Mouse (Mus musculus) thymus, postnatal 10 days (tissue): ENCODE results near the gene Zfp622.

Experiments
- DNase-seq, 2 experiments: peaks; one replicate each; pipeline ENCODE4 v3.0.0; 2021; ENCODE audit warnings: low spot score in 2 of 2

The Zfp622 gene

DNA sequence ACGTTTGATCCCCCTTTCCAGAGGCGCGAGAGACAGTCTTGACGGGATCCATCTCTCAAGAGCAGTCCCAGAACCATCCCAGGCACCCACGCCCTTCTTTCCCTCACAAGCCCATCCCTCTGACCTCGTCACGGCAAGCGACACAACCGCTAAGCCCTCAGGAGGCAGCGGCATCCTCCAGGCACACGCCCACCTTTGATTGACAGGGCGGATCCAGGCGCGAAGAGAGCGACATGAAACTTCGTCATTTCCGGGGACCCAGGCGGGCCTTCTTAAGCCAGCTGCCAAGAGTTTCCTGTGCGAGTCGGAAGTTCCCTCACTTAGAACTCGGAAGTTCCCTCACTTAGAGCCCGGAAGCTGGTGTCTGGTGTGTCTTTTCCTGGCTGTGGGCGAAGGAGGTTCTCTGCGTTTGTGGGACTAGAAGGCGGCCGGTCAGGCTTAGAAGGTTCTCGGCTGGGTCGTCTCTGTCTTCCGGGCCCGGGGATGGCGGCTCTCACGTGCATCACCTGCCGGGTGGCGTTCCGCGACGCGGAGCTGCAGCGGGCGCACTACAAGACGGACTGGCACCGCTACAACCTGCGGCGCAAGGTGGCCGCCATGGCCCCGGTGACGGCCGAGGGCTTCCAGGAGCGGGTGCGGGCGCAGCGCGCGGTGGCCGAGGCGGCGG is at the start of gene Zfp622:
Gene Zfp622, plus strand, starts transcription at position 300 of the 667 bp plus-strand sequence.
- DNase-seq, result peak; percentile 91

DNA sequence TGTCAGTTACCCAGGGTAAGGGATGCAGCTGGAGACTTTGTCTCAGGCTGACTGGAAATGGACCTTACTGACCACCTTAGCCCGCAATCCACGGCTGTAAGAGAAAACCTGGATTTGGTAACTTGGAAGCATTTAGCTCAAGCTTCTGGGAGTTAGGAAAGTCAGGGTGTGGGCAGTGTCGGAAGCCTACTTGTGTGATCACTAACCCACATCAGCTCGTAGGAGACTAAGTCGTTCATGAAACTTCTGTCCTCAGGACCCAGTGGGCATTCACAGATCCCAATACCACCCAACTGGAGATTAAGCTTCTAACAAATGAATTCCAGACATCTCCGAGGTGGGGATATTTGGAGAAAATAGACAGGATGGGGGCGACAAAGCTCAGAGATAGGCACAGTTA is 49.8 kb upstream of the Zfp622 start:
- no peak for DNase-seq

DNA sequence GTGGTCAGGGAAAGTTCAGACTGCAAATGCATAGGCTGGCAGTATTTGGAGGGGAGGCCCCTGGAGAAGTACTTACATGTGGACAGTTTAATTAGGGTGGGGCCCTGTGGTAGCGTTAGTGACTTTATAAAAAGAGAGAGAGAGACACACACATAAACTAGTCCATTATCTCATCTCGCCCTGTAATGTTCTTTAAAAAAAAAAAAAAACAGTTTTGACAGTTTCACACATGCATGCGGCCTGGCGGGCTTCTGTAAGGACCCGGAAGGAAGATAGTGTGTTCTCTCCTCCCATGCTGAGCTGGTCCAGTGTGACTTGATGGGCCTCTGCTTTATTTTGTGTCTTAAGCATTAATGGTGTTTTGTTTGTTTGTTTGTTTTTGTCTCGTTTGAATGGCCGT is 45.7 kb upstream of the Zfp622 start:
- DNase-seq, result no peak

DNA sequence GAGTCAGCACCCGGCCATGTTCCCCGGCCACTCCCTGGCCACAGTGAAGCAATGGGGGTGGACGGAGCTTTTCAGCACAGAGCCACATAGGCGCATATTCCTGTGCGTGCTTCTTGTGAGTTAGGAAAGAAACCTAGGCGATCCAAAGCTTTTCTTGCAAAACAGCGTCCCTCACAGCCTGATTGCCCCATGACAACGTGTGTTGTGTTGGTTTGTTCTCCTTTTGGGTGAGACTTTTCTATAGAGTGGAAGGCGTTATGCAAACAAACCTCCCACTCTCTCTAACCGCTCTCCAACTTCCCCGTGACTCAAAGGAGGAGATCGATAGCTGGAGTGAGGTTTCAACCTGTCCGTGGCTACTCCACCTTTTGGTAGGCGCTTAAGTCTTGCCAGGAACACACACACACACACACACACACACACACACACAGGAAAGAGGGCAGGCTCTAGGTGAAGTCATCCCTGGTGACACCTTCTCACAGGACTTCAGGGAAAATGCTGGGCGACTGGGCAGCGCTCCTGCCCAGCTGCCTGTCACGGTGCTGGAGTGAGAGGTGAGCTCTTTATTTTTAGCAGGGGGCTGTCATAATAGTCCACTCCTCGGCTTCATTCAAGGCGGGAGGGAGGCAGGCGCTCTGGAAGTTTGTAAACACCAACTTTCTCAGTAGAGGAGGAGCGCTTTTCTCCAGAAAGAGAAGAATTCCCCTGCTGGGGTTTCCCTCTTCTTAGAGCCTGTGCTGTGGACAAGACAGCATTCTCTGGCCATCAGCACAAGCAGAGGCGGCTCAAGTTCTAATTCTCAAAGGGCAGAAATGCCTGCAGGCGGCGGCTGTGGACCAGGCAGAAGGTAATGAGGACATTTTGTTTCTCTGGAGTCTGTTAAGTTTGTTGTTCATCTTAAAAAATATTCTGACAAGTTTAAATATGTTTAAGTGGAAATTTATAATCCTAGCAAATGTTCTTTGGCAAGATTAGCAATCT is 43.5 kb upstream of the Zfp622 start:
- DNase-seq, result no peak

DNA sequence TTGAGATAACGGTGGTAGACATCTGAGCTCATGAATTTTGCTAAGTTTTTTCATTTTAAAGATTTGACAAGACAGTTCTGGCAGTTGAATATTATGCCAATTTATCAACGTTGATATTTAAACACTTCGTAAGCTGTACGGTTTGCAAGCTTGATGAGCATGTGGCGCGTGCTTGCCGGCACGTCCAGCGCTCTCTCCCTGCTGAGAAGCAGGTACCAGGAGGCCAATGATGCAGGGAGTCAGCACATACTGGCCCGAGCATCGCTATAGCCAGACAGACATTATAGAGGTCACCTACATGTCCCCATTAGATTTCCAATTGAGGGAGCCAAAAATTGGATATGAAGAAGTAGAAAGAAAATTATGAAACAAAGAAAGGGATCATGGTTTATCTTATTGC is 42.7 kb upstream of the Zfp622 start:
- no peak for DNase-seq

DNA sequence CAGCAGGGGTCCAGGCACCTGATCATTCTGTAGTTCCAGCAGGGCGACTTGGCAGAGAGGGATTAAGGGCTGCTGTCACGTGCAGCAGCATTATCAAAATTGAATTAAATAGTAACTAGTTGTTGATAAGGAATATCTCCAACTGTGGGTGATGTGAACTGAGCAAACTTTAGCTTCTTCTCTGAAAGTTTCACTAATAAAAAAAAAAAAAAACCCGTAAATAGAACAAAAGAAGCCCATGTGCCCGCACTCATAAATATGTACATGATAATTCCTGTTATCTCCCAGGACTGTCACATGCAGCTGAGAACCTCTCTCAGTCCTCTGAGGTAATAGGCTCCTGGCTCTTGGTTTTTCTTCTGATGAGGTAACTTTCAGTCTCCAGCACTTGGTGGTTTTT is 41.8 kb upstream of the Zfp622 start:
- no peak for DNase-seq

DNA sequence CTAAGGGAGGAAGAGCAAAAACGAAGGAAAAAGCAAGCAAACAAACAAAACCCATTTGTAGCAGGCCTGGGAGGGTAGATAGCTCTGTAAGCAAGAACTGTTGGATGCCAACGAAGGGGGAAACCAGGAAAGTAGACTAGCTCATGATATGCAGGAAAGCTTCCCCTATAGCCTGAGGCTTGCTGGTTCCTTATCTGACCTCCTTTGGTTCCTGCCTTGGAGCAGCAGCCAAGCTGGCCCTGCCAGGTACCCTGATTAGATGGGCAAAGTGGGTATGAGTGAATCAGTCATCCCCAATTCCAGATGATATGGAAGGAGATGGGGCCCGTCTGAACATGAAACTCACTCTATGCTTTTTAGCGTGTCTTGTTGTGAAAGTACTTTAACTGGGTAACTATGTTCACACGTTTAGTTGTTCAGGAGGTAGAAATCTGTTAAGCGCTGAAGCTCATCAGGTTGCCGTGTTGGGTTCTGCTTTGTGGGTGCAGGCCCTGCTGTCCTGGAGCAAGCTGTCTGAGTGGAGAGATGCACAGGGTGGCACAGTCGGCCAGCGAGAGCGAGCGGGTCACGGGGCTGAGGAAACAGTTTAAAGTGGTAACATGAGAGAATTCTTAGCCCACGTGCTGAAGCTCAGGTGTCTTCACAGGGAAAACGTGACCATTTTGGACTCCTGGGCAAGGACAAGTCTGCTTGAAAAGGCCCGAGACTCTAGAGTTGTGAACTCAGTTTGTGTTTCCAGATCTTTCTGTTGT is 40.6 kb upstream of the Zfp622 start:
- no peak for DNase-seq

DNA sequence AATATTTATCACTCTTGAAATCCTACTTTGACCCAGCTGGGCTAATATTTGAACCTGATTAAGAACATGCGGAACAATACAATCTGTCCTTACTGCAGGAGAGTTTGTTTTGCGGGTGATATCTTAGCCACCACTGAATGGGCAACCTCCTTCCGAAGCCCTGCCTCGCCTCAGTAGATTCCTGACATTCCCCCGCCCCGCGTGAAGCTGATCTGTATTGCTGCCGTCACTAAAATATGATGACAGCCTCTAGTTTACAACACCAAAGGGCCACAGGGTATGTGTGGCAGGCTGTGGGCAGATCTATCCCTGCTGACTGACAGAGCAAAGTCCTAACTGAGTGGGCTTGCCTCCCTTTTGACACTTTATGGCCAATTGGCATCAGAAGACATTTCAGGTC is 38.9 kb upstream of the Zfp622 start:
- DNase-seq, result no peak

DNA sequence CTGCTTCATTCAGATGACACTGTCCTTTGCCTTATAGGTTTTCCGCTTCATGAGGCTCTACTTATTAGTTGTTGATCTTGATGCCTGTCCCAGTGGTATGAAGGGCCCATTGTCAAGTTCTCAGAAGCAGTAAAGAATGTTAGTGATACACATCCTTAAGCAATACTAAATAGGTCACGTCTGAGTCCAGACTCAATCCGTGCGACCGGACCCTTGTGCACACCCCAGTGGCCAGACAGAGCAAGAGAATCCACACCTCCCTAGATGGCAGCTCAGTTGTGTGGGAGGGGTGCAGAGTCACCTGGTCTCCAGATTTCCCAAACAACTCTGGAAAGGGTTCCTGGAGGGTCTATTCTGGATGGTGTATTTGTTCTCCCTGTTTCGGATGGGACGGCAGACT is 37.7 kb upstream of the Zfp622 start:
- no peak for DNase-seq

DNA sequence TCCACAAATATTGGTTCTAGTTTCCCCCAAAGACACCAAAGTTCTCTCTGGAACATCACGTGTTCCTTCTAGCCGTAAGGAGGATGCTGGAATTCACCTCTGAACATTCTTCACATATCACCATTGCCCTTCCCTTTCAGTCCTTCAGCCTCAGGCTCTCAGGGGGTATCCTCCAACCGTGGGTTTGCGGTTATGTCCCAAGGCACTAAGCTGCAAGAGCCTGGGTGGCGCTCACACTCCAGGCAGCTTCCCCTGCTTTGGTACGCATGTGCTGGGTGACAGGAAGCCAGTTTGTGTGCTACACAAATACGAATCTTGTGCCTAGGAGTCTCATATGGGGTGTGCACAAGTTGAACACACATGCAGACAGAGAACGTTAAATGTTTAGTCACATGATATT is 36.8 kb upstream of the Zfp622 start:
- DNase-seq, result no peak

DNA sequence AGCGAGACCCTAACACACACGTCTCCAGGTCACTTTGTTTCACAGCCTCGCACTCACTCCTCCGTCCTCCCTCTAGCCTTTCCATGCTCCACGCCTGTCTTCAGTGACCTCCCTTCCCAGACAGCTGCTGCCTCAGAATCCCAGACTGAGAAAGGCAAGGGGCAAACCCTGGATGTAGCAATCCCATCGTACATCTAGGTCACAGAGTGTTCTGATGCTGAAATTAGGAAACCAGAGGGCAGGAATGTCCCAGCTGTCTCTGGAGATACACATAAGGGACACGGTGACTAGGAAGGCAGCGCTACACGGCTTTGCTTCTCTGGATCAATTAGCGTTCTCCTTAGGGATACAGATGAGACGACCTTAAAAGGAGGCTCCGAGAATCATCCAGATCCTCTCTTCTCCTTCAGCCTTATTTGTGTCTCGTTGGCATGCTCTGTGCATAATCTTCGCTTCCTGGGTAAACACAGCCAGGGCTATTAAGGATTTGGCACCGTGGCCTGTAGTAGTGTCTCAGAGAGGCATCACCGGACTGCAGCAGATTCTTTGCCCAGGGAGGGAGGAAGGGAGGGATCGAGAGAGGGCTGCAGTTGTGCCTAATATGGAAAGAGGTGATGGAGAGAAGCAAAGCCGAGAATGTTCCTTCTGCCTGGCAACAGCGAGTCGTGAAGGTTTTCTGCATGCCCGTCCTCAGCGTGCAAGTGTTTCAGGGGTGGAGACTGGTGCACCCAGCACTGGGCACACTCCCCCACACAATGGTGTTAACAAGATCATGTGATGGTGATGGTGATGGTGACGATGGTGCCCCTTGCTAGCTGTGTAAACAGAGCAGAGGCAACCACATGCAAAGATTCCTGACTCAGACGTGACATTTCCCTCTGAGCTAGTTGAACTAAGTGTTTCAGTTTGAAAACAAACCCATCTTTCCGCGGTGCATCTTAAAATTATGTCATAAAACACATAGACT is 35.6 kb upstream of the Zfp622 start:
- no peak for DNase-seq

DNA sequence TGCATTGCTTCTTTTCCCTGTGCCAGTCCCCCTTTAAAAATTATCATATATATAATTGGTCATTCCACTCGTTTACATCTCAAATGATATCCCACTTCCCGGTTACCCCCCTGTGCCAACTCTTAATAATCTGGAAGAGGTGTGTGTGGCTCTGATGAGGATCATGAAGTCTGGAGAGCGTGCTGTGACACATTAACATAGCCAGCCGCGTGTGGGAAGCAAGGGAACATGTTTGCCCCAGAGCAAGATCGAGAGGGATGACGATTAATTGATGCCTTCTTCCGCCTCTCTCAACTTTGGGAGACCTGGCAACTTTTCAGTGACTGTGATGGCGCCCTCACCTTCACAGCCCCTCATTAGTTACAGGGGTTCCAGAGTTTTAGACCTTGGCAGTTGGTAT is 34.5 kb upstream of the Zfp622 start:
- no peak for DNase-seq

DNA sequence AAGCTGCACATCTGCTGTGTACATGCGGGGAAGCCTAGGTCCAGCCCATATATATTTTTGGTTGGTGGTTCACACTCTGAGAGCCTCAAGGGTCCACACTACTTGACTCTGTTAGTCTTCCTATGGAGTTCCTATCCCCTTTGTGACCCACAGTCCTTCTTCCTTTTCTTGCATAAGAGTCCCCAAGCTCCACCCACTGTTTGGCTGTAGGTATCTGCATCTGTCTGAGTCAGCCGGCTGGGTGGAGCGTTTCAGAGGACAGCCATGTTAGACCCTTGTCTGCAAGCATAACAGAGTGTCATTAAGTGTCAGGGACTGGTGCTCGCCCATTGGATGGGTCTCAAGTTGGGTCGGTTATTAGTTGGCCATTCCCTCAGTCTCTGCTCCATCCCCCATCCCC is 33.6 kb upstream of the Zfp622 start:
- DNase-seq, result no peak

DNA sequence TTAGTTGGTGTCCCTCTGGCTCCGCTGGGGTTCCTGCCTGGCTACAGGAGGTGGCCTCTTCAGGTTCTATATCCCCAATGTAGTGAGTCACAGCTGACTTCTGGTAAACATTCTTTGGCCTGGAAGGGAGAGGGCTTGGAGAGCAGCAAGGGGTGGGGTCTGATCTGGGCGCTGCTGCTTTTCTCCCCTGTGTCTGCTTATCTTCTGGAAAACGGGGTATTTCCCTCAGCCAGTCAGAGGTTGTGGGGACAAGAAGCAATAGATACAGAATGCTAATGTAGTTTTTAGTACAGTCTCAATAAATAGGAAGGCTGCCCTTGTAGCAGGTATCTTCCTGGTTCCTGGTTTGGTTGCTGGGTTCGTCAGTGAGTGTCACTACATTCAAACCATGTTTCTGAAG is 33.1 kb upstream of the Zfp622 start:
- no peak for DNase-seq

DNA sequence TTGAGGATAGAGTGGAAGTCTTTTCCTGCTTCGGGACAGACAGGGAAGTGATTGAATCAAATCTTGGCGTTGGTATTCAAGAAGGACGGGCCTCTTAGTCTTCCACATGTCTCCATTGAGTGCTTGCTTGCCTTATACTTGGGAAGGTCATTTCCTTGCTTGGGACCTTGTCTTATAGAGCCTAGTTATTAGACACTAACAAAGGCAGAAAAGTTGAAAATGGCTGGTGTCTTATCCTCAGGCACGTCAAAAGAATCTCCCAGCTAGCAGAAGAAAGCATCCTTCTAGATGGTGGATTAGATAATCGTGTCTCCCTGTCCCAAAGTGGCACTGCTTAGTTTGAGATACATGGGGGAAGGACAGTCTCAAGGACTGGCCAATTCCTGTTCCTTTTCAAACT is 28.2 kb upstream of the Zfp622 start:
- DNase-seq, result no peak

DNA sequence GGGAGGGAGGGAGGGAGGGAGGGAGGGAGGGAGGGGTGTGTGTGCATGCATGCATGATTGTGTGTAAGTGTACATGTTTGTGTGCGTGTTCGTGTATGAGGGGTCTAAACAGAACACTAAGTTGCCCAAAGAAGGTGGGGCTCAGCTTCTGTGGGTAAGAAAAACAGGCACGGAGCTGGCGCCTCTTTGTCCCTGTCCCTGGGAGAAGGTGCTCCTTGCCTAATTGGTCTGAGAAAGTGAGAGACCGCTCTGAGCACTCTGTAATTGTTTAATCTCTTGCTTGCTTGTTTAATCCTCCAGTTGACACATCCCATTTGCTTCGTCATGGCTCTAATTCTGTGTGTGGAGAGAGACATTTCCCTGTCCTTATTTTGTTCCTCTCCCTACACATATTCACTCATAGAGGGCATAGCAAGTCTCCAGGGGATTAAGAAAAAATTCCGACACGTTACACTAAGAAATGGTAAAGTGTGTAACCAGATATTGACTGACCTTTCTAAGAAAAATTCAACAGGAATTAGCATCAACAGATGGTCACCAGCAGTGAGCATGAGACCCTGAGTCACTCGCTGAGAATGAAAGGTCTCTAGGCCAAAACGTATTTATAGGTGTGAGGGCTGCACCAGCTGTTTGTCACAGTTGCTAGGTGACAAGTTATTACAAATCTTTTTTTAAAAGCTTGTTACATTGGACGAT is 27.6 kb upstream of the Zfp622 start:
- no peak for DNase-seq

DNA sequence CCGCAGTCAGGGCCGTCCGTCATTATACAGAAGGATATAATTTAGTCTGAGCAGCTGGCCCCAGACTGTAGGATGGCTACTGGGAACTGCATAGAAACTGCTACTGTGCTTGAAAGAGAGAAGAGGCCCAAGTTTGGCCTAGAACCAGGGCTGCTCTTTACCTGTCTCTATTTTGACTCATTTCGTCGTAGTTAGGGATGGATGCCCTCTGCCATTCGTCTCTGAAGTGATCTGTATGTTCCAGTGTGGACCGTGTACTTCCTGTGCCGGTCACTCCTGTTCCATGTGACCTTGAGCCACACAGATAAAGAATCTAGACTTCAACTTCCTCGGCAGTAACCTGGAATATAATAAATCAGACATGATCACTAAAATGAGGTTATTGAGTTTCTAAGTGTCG is 26.5 kb upstream of the Zfp622 start:
- DNase-seq, result no peak

DNA sequence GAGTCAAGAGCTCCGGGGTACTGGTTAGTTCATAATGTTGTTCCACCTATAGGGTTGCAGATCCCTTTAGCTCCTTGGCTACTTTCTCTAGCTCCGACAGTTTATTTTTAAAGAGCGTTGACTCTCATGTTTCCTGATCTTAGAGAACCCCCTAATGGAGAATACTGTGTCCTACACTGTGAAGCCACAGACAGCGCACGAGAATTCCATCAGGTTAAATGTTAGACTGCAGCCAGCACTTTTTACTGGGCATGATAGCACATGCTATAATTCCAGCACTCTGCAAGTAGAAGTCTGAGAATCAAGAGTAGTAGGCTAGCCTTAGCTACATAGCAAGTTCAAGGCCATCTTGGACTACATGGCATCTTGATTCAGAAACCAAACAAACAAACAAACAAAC is 24.8 kb upstream of the Zfp622 start:
- no peak for DNase-seq

DNA sequence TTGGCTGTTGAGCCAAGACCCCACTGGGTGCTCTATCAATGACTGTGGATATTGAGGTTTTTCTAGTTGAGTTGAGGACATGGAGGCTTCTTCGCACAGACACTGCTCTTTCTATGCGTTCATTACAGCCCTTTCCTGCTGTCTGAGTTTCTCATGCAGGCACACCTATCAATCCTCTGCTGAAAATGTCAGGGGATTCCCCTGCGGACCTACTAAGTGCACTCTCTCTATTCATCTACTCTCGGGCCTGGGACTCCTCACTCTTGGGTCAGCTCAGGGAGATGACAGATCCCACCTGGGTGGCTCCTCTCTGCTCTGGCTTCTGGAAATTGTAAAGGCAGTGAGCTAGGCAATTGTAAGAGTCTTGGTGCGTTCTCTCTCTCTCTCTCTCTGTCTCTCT is 23.9 kb upstream of the Zfp622 start:
- no peak for DNase-seq

DNA sequence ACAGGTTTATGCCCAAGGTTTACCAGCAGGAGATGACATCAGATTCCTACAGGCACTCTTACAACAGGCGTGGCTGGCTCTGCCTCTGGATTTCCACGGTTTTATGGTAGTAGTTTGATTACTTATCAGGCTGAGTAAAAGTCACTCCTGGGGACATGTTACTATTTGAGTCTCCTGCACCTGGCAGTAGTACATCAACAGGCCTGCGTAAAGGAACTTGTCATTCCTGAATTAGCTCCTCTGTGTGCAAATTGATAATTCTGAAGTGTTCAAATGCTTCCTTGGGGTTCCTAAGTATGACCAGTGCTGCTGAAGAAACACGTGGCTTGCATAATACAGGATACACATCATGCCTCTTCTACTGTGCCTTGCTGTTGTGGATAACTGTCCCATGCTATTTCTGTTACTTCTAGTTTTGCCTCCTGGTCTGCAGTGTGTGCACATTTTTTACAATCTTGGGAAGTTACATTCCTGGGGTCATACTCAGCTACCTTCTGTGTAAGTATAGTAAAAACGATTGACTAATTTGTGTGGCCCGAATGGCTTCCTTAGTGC is 17.9 kb upstream of the Zfp622 start:
- no peak for DNase-seq
